Mouse (Mus musculus): ENCODE results near the gene Entpd7. TPM values are rescaled to one million over a fixed set of nuclear protein-coding genes. Genes with fewer than 3 reads are reported as not detected.

Entpd7 gene
- polyA plus RNA-seq, 1 experiment, result 15.2 TPM

- H3K27ac ChIP-seq (ENCODE audit: insufficient read depth, low read length), result no peak overlapping the region
- H3K4me1 ChIP-seq (ENCODE audit: control insufficient read depth, insufficient read depth, low read length), result no peaks in the 10 kb centered on the region
- H3K4me3 ChIP-seq (ENCODE audit: insufficient read depth, low read length), result no peak overlapping the region
- TF ChIP-seq CTCF (IDR thresholded peaks at IDR 0.05; ENCODE audit: borderline replicate concordance, insufficient read depth, low read length) (no peak), POLR2A (IDR thresholded peaks at IDR 0.05; ENCODE audit: low read depth, low read length) (no peak)
Measured at GRCm38 (mm10) chr19:43761543-43762256, 72.2 kb downstream of the Entpd7 start.

GRCm38 (mm10) chr19:43762410-43762809 is 72.9 kb downstream of the Entpd7 start:
- no peaks in the 10 kb centered on the region for H3K4me1 ChIP-seq (ENCODE audit: control insufficient read depth, insufficient read depth, low read length)
- H3K27ac ChIP-seq (ENCODE audit: insufficient read depth, low read length), result no peak overlapping the region
- no peak overlapping the region for H3K4me3 ChIP-seq (ENCODE audit: insufficient read depth, low read length)
- TF ChIP-seq CTCF (IDR thresholded peaks at IDR 0.05; ENCODE audit: borderline replicate concordance, insufficient read depth, low read length) (no peak), POLR2A (IDR thresholded peaks at IDR 0.05; ENCODE audit: low read depth, low read length) (no peak)

- TF ChIP-seq CTCF (IDR thresholded peaks at IDR 0.05; ENCODE audit: borderline replicate concordance, insufficient read depth, low read length), result no peak
- no peaks in the 10 kb centered on the region for H3K4me1 ChIP-seq (ENCODE audit: control insufficient read depth, insufficient read depth, low read length)
- no peak overlapping the region for H3K4me3 ChIP-seq (ENCODE audit: insufficient read depth, low read length)
- H3K27ac ChIP-seq (ENCODE audit: insufficient read depth, low read length), result no peak overlapping the region
Measured at GRCm38 (mm10) chr19:43766451-43766850, 77.0 kb downstream of the Entpd7 start.

- H3K4me3 ChIP-seq (ENCODE audit: insufficient read depth, low read length), result no peak overlapping the region
- TF ChIP-seq POLR2A (IDR thresholded peaks at IDR 0.05; ENCODE audit: low read depth, low read length), result no peak
- no peak for TF ChIP-seq CTCF (IDR thresholded peaks at IDR 0.05; ENCODE audit: borderline replicate concordance, insufficient read depth, low read length)
- H3K27ac ChIP-seq (ENCODE audit: insufficient read depth, low read length), result no peak overlapping the region
- H3K4me1 ChIP-seq (ENCODE audit: control insufficient read depth, insufficient read depth, low read length), result no peaks in the 10 kb centered on the region
Measured at GRCm38 (mm10) chr19:43767549-43768322, 78.3 kb downstream of the Entpd7 start.

- Histone ChIP-seq H3K4me3 (ENCODE audit: insufficient read depth, low read length) (no peak overlapping the region), H3K4me1 (ENCODE audit: control insufficient read depth, insufficient read depth, low read length) (no peaks in the 10 kb centered on the region), H3K27ac (ENCODE audit: insufficient read depth, low read length) (no peak overlapping the region)
- TF ChIP-seq CTCF (IDR thresholded peaks at IDR 0.05; ENCODE audit: borderline replicate concordance, insufficient read depth, low read length), result no peak
- no peak for TF ChIP-seq POLR2A (IDR thresholded peaks at IDR 0.05; ENCODE audit: low read depth, low read length)
Measured at GRCm38 (mm10) chr19:43769366-43769960, 80.0 kb downstream of the Entpd7 start.

- Histone ChIP-seq H3K4me1 (ENCODE audit: control insufficient read depth, insufficient read depth, low read length) (no peaks in the 10 kb centered on the region), H3K27ac (ENCODE audit: insufficient read depth, low read length) (no peak overlapping the region), H3K4me3 (ENCODE audit: insufficient read depth, low read length) (no peak overlapping the region)
- TF ChIP-seq CTCF (IDR thresholded peaks at IDR 0.05; ENCODE audit: borderline replicate concordance, insufficient read depth, low read length) (no peak), POLR2A (IDR thresholded peaks at IDR 0.05; ENCODE audit: low read depth, low read length) (no peak)
Measured at GRCm38 (mm10) chr19:43770584-43770983, 81.1 kb downstream of the Entpd7 start.

GRCm38 (mm10) chr19:43771499-43771969 is 82.1 kb downstream of the Entpd7 start:
- no peak for TF ChIP-seq POLR2A (IDR thresholded peaks at IDR 0.05; ENCODE audit: low read depth, low read length)
- no peak for TF ChIP-seq CTCF (IDR thresholded peaks at IDR 0.05; ENCODE audit: borderline replicate concordance, insufficient read depth, low read length)
- H3K4me1 ChIP-seq (ENCODE audit: control insufficient read depth, insufficient read depth, low read length), result no peaks in the 10 kb centered on the region
- H3K27ac ChIP-seq (ENCODE audit: insufficient read depth, low read length), result no peak overlapping the region
- H3K4me3 ChIP-seq (ENCODE audit: insufficient read depth, low read length), result no peak overlapping the region

- Histone ChIP-seq H3K27ac (ENCODE audit: insufficient read depth, low read length) (no peak overlapping the region), H3K4me3 (ENCODE audit: insufficient read depth, low read length) (no peak overlapping the region), H3K4me1 (ENCODE audit: control insufficient read depth, insufficient read depth, low read length) (no peaks in the 10 kb centered on the region)
- TF ChIP-seq CTCF (IDR thresholded peaks at IDR 0.05; ENCODE audit: borderline replicate concordance, insufficient read depth, low read length) (no peak), POLR2A (IDR thresholded peaks at IDR 0.05; ENCODE audit: low read depth, low read length) (no peak)
Measured at GRCm38 (mm10) chr19:43772311-43772710, 82.8 kb downstream of the Entpd7 start.

GRCm38 (mm10) chr19:43775433-43775832 is 86.0 kb downstream of the Entpd7 start:
- Histone ChIP-seq H3K27ac (ENCODE audit: insufficient read depth, low read length) (no peak overlapping the region), H3K4me3 (ENCODE audit: insufficient read depth, low read length) (no peak overlapping the region), H3K4me1 (ENCODE audit: control insufficient read depth, insufficient read depth, low read length) (no peaks in the 10 kb centered on the region)
- TF ChIP-seq POLR2A (IDR thresholded peaks at IDR 0.05; ENCODE audit: low read depth, low read length) (no peak), CTCF (IDR thresholded peaks at IDR 0.05; ENCODE audit: borderline replicate concordance, insufficient read depth, low read length) (no peak)

- no peak for TF ChIP-seq CTCF (IDR thresholded peaks at IDR 0.05; ENCODE audit: borderline replicate concordance, insufficient read depth, low read length)
- no peak for TF ChIP-seq POLR2A (IDR thresholded peaks at IDR 0.05; ENCODE audit: low read depth, low read length)
- H3K4me3 ChIP-seq (ENCODE audit: insufficient read depth, low read length), result no peak overlapping the region
Measured at GRCm38 (mm10) chr19:43776561-43776960, 87.1 kb downstream of the Entpd7 start.

More at GRCm38 (mm10) chr19:43776561-43776960, 87.1 kb downstream of the Entpd7 start:
- Histone ChIP-seq H3K27ac (ENCODE audit: insufficient read depth, low read length) (no peak overlapping the region), H3K4me1 (ENCODE audit: control insufficient read depth, insufficient read depth, low read length) (no peaks in the 10 kb centered on the region)
